In genomic region chr16:18379338-18380001, GRCm38 (mm10) we compare ENCODE assay signal across 10 mouse cellular contexts. TPM values are rescaled to one million over a fixed set of nuclear protein-coding genes. Genes with fewer than 3 reads are reported as not detected.
A peak's percentile ranks its signal among the peaks of the same experiment; 100 is the strongest.
DNase-seq lines count a peak whose midpoint lies in the region; ATAC-seq and TF ChIP-seq lines count a peak whose summit lies in the region.
"Had no signal": no experiment of that assay in that cellular context is flagged by ENCODE, and none has a peak within 500 bp of the region (broad histone marks: within the 10 kb centered on the region; RNA-seq: fewer than 3 reads in every experiment).

No protein-coding gene starts in this region.

- H3K4me1 ChIP-seq in forebrain, postnatal 0 days (ENCODE audit: insufficient read depth) = peaks cover 11% of the 10 kb centered on the region
- peaks cover 27% of the 10 kb centered on the region for H3K4me1 ChIP-seq in intestine, embryonic 16.5 days (ENCODE audit: control insufficient read depth, insufficient read depth, low read length)

- H3K27ac ChIP-seq in forebrain, postnatal 0 days (ENCODE audit: low read depth, low read length) = peak overlapping the region; percentile 47
- H3K27ac ChIP-seq in intestine, embryonic 16.5 days (ENCODE audit: low read length) = no peak overlapping the region
- H3K27ac ChIP-seq: liver, embryonic 14.5 days had no signal

- no peak overlapping the region for H3K4me3 ChIP-seq in forebrain, postnatal 0 days (ENCODE audit: low read depth, low read length)
- no peak overlapping the region for H3K4me3 ChIP-seq in intestine, embryonic 16.5 days (ENCODE audit: low read length)

- peak; percentile 23 for DNase-seq in cerebellum, adult 9-11 months
- no peak for DNase-seq in cerebellum, postnatal 25 days
- DNase-seq in Muller cell, postnatal 12 days (ENCODE audit: inconsistent ontology term) = peak; percentile 92
- no peak for DNase-seq in forebrain, postnatal 0 days
- peak; percentile 65 to 68 for DNase-seq in kidney, postnatal 36 days
- no peak for DNase-seq in lung, postnatal 14 days
- DNase-seq: gastrocnemius, postnatal 36 days had no signal

- H3K36me3 ChIP-seq in forebrain, postnatal 0 days (ENCODE audit: insufficient read depth) = no peaks in the 10 kb centered on the region
- H3K36me3 ChIP-seq in intestine, embryonic 16.5 days (ENCODE audit: control insufficient read depth, insufficient read depth, low read length) = no peaks in the 10 kb centered on the region

- no peak for TF ChIP-seq CTCF in forebrain, postnatal 0 days (IDR thresholded peaks at IDR 0.05; ENCODE audit: low read depth)

- 47% methylated on average over 8 of the region's 8 CpGs for WGBS in forebrain, postnatal 0 days
- WGBS in intestine, embryonic 16.5 days = 78% methylated on average over 8 of the region's 8 CpGs

- no peaks in the 10 kb centered on the region for H3K27me3 ChIP-seq in forebrain, postnatal 0 days (ENCODE audit: insufficient read depth, low read length)
- H3K27me3 ChIP-seq in intestine, embryonic 16.5 days (replicated peaks; ENCODE audit: control insufficient read depth, insufficient read depth, low read length) = no peaks in the 10 kb centered on the region

- H3K9me3 ChIP-seq in forebrain, postnatal 0 days (ENCODE audit: low read length) = no peaks in the 10 kb centered on the region
- H3K9me3 ChIP-seq in intestine, embryonic 16.5 days (ENCODE audit: control insufficient read depth, low read length) = no peaks in the 10 kb centered on the region

- no peak overlapping the region for H3K9ac ChIP-seq in forebrain, postnatal 0 days
- H3K9ac ChIP-seq in intestine, embryonic 16.5 days (ENCODE audit: low read depth, low read length) = no peak overlapping the region
- H3K9ac ChIP-seq: liver, embryonic 14.5 days had no signal

- H3K4me2 ChIP-seq in forebrain, postnatal 0 days (ENCODE audit: low read depth) = no peak overlapping the region
- H3K4me2 ChIP-seq in intestine, embryonic 16.5 days (ENCODE audit: low read depth, low read length) = no peak overlapping the region

- peak; percentile 30; the same call in 1 of the 2 replicates for ATAC-seq in forebrain, postnatal 0 days
- no peak for ATAC-seq in monocyte, adult 5-6 weeks (replicated peaks; ENCODE audit: insufficient number of reproducible peaks, low FRiP score, low TSS enrichment, poor library complexity, severe bottlenecking)
- ATAC-seq in intestine, embryonic 16.5 days = no peak

RNA-seq across cellular contexts. Expression of gene Arvcf, which starts 31.5 kb away (rescaled TPM):
- 103 and 120 TPM in 2 replicates for total RNA-seq in forebrain, postnatal 0 days (2014; rRNA removed)
- 31.2 and 42.8 TPM in 2 replicates for polyA plus RNA-seq in forebrain, postnatal 0 days (2015; fragmentation: Nextera tagmentation; extraction: Ambion mirVana)
- 1.4 to 2.2 TPM (median 1.7 TPM) in 3 replicates for total RNA-seq in monocyte, adult 5-6 weeks (2017)
- polyA plus RNA-seq in intestine, embryonic 16.5 days (2015; fragmentation: Nextera tagmentation; extraction: Ambion mirVana) = 18.4 and 21.7 TPM in 2 replicates

RNA-seq across cellular contexts. Expression of gene Tango2, which starts 31.6 kb away (rescaled TPM):
- 25.5 and 43.0 TPM in 2 replicates for total RNA-seq in forebrain, postnatal 0 days (2014; rRNA removed)
- polyA plus RNA-seq in forebrain, postnatal 0 days (2015; fragmentation: Nextera tagmentation; extraction: Ambion mirVana) = 69.9 and 75.9 TPM in 2 replicates
- total RNA-seq in monocyte, adult 5-6 weeks (2017) = 15.3 to 37.3 TPM (median 31.7 TPM) in 3 replicates
- polyA plus RNA-seq in intestine, embryonic 16.5 days (2015; fragmentation: Nextera tagmentation; extraction: Ambion mirVana) = 62.4 and 69.8 TPM in 2 replicates

RNA-seq across cellular contexts. Expression of gene Txnrd2, which starts 46.7 kb away (rescaled TPM):
- 9.7 and 11.5 TPM in 2 replicates for total RNA-seq in forebrain, postnatal 0 days (2014; rRNA removed)
- 28.0 and 34.4 TPM in 2 replicates for polyA plus RNA-seq in forebrain, postnatal 0 days (2015; fragmentation: Nextera tagmentation; extraction: Ambion mirVana)
- 9.3 to 21.9 TPM (median 18.1 TPM) in 3 replicates for total RNA-seq in monocyte, adult 5-6 weeks (2017)
- 28.4 and 29.8 TPM in 2 replicates for polyA plus RNA-seq in intestine, embryonic 16.5 days (2015; fragmentation: Nextera tagmentation; extraction: Ambion mirVana)

RNA-seq across cellular contexts. Expression of gene Comt, which starts 47.2 kb away (rescaled TPM):
- 65.6 and 68.4 TPM in 2 replicates for total RNA-seq in forebrain, postnatal 0 days (2014; rRNA removed)
- polyA plus RNA-seq in forebrain, postnatal 0 days (2015; fragmentation: Nextera tagmentation; extraction: Ambion mirVana) = 79.9 and 105 TPM in 2 replicates
- total RNA-seq in monocyte, adult 5-6 weeks (2017) = 11.3 to 19.0 TPM (median 15.8 TPM) in 3 replicates
- polyA plus RNA-seq in intestine, embryonic 16.5 days (2015; fragmentation: Nextera tagmentation; extraction: Ambion mirVana) = 109 and 110 TPM in 2 replicates

Comparison
In these comparisons a context has a peak if more than half of its experiments do, and no peak if none do; other contexts are left out.
1. DNase-seq: peak in cerebellum, adult 9-11 months (single experiment), Muller cell, postnatal 12 days (single experiment) and kidney, postnatal 36 days (2 of 2); none in cerebellum, postnatal 25 days (0 of 2), forebrain, postnatal 0 days (single experiment) and lung, postnatal 14 days (single experiment).
2. RNA of gene Arvcf, which starts 31.5 kb away (total RNA-seq): 103 to 120 TPM in forebrain, postnatal 0 days; 1.4 to 2.2 TPM in monocyte, adult 5-6 weeks; every median in the first group is over 10 times any median in the second.